Mouse (Mus musculus): ENCODE data around the gene Pitpnm2. TPM values are rescaled to one million over a fixed set of nuclear protein-coding genes. Genes with fewer than 3 reads are reported as not detected.

The Pitpnm2 gene
- polyA plus RNA-seq, 1 experiment from 2014 or later = 6.0 TPM

DNA sequence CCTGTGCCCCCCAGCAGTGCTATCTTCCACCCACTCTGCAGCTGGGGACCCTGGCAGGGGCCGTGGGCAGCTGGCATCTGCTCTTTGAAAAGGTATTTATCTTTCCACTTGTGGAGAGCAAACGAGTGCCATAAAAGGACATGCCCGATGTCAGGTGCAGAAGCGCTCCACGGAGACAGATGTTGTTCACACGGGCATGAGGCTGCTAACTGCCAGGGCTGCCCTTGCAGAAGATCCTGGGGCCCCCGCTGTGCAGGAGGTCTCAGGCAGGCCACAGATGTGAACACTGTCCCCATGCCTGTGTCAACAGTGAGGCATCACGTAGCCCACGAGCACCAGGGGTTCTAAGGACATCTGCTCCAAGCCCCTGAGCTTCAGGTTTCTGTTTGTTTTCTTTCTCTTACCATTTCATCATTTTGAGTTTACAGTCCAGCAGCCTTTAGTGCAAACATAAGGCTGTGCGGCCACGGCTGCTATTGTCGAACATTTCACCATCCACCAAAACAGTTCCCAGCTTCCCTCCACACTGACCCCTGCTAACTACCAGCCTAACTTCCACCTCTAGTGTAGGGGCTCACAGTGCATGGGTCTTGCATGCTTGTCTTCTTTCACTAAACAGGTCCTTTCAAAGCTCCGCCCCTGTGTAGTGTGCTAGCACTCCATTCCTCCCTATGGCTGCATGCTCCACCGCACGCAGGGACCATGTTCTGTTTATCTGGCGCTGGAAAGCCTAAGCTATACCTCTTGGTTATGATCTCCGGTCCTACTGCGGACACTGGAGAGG is 17.0 kb downstream of the Pitpnm2 start:
- Histone ChIP-seq H3K4me1 (replicated peaks; ENCODE audit: control insufficient read depth, insufficient read depth, low read length) (no peaks in the 10 kb centered on the region), H3K9ac (ENCODE audit: low read depth, low read length) (no peak overlapping the region), H3K36me3 (ENCODE audit: control insufficient read depth, insufficient read depth, low read length) (no peaks in the 10 kb centered on the region), H3K9me3 (ENCODE audit: control insufficient read depth, low read length) (no peaks in the 10 kb centered on the region), H3K4me3 (ENCODE audit: low read depth, low read length) (no peak overlapping the region), H3K4me2 (replicated peaks; ENCODE audit: low read depth, low read length) (no peak overlapping the region), H3K27me3 (ENCODE audit: control insufficient read depth, insufficient read depth, low read length) (no peaks in the 10 kb centered on the region), H3K27ac (ENCODE audit: low read depth, low read length) (no peak overlapping the region)
- DNase-seq (ENCODE audit: low spot score) = no peak
- WGBS = 65% methylated on average over 18 of the region's 18 CpGs
- no peak for ATAC-seq (ENCODE audit: low FRiP score)

- 74% methylated on average over 9 of the region's 9 CpGs for WGBS
- H3K9me3 ChIP-seq (ENCODE audit: control insufficient read depth, low read length) = no peaks in the 10 kb centered on the region
- H3K4me1 ChIP-seq (replicated peaks; ENCODE audit: control insufficient read depth, insufficient read depth, low read length) = no peaks in the 10 kb centered on the region
- ATAC-seq (ENCODE audit: low FRiP score) (no peak), DNase-seq (ENCODE audit: low spot score) (no peak)
- H3K4me2 ChIP-seq (replicated peaks; ENCODE audit: low read depth, low read length) = no peak overlapping the region
- H3K36me3 ChIP-seq (ENCODE audit: control insufficient read depth, insufficient read depth, low read length) = no peaks in the 10 kb centered on the region
- H3K27me3 ChIP-seq (ENCODE audit: control insufficient read depth, insufficient read depth, low read length) = no peaks in the 10 kb centered on the region
- H3K27ac ChIP-seq (ENCODE audit: low read depth, low read length) = no peak overlapping the region
- no peak overlapping the region for H3K9ac ChIP-seq (ENCODE audit: low read depth, low read length)
- no peak overlapping the region for H3K4me3 ChIP-seq (ENCODE audit: low read depth, low read length)
Measured at GRCm38 (mm10) chr5:124230461-124230860, 19.1 kb downstream of the Pitpnm2 start.

DNA sequence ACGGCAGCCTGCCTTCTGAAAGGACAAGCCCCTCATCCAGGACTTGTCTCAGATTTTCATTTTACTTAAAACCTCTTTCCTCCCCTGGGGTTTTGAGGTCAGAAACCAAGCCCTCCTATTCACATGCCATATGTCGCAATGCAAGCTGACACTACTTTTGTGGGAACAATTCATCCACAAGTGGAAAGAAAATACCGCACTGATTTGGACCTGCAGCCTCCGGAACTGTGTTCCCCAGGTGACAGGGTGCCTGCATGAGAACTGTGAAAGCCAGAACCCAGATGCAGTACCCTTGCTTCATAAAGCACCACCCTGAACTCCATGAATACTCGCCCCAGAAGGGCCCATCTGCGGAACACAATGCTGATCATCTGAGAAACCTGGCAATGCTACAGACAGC is 22.4 kb downstream of the Pitpnm2 start:
- Histone ChIP-seq H3K4me3 (ENCODE audit: low read depth, low read length) (no peak overlapping the region), H3K9ac (ENCODE audit: low read depth, low read length) (no peak overlapping the region), H3K4me1 (replicated peaks; ENCODE audit: control insufficient read depth, insufficient read depth, low read length) (no peaks in the 10 kb centered on the region), H3K9me3 (ENCODE audit: control insufficient read depth, low read length) (no peaks in the 10 kb centered on the region), H3K36me3 (ENCODE audit: control insufficient read depth, insufficient read depth, low read length) (no peaks in the 10 kb centered on the region), H3K4me2 (replicated peaks; ENCODE audit: low read depth, low read length) (no peak overlapping the region), H3K27me3 (ENCODE audit: control insufficient read depth, insufficient read depth, low read length) (no peaks in the 10 kb centered on the region), H3K27ac (ENCODE audit: low read depth, low read length) (0 out of 2 replicates have a peak overlapping the region, but pooled peaks have one; percentile 17)
- DNase-seq (ENCODE audit: low spot score) (peak; percentile 23), ATAC-seq (ENCODE audit: low FRiP score) (no peak)
- 49% methylated on average over 6 of the region's 6 CpGs for WGBS

- no peaks in the 10 kb centered on the region for H3K4me1 ChIP-seq (replicated peaks; ENCODE audit: control insufficient read depth, insufficient read depth, low read length)
- no peaks in the 10 kb centered on the region for H3K36me3 ChIP-seq (ENCODE audit: control insufficient read depth, insufficient read depth, low read length)
- H3K4me2 ChIP-seq (replicated peaks; ENCODE audit: low read depth, low read length) = no peak overlapping the region
- no peak for DNase-seq (ENCODE audit: low spot score)
- H3K4me3 ChIP-seq (ENCODE audit: low read depth, low read length) = no peak overlapping the region
- no peaks in the 10 kb centered on the region for H3K27me3 ChIP-seq (ENCODE audit: control insufficient read depth, insufficient read depth, low read length)
- H3K9ac ChIP-seq (ENCODE audit: low read depth, low read length) = no peak overlapping the region
- no peaks in the 10 kb centered on the region for H3K9me3 ChIP-seq (ENCODE audit: control insufficient read depth, low read length)
- 91% methylated on average over 4 of the region's 4 CpGs for WGBS
- ATAC-seq (ENCODE audit: low FRiP score) = no peak
- no peak overlapping the region for H3K27ac ChIP-seq (ENCODE audit: low read depth, low read length)
Measured at GRCm38 (mm10) chr5:124226494-124226893, 23.1 kb downstream of the Pitpnm2 start.

- Histone ChIP-seq H3K4me3 (ENCODE audit: low read depth, low read length) (no peak overlapping the region), H3K9me3 (ENCODE audit: control insufficient read depth, low read length) (no peaks in the 10 kb centered on the region), H3K4me1 (replicated peaks; ENCODE audit: control insufficient read depth, insufficient read depth, low read length) (no peaks in the 10 kb centered on the region), H3K27ac (ENCODE audit: low read depth, low read length) (no peak overlapping the region), H3K27me3 (ENCODE audit: control insufficient read depth, insufficient read depth, low read length) (no peaks in the 10 kb centered on the region), H3K9ac (ENCODE audit: low read depth, low read length) (no peak overlapping the region), H3K4me2 (replicated peaks; ENCODE audit: low read depth, low read length) (no peak overlapping the region), H3K36me3 (ENCODE audit: control insufficient read depth, insufficient read depth, low read length) (no peaks in the 10 kb centered on the region)
- no peak for DNase-seq (ENCODE audit: low spot score)
- no peak for ATAC-seq (ENCODE audit: low FRiP score)
- WGBS = 96% methylated on average over 7 of the region's 7 CpGs
Measured at GRCm38 (mm10) chr5:124225891-124226290, 23.7 kb downstream of the Pitpnm2 start.

DNA sequence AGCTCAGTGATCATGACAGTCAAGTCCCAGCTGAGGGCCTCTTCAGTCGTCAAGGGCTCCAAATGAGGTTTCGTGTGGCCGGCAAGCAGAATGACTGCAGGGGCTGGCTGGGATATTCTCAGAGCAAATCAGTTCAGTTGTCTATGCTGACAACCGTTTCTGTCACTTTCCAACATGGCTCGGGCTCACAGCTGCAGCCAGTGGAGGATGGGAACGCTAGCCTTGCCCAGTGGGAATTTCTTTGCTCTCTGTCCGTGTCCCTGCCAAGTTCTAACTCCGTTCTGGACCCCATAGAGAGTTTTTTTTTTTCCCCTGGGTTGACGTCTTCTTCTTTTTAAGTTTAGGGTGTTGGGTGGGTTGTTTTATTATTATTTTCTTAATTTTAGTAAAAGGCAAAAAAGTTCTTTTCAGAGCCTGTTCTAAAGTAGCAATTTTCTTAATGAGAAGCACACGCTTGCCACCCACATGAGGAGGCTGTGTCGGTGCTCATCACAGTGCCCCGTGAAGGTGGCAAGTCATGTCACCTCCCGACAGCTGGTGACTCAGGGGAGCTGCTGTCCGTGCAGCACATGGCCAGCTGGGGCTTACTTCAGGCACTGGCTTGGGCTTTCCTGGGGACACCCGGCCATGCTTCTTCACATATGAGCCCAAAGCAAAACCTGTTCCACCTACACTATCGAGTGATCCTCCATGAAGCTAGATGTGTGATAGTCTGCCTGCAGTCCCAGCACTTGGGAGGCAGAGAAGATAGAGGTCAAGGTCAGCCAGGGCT is 25.1 kb downstream of the Pitpnm2 start:
- Histone ChIP-seq H3K36me3 (ENCODE audit: control insufficient read depth, insufficient read depth, low read length) (no peaks in the 10 kb centered on the region), H3K27me3 (ENCODE audit: control insufficient read depth, insufficient read depth, low read length) (no peaks in the 10 kb centered on the region), H3K27ac (ENCODE audit: low read depth, low read length) (no peak overlapping the region), H3K4me1 (replicated peaks; ENCODE audit: control insufficient read depth, insufficient read depth, low read length) (no peaks in the 10 kb centered on the region), H3K4me2 (replicated peaks; ENCODE audit: low read depth, low read length) (no peak overlapping the region), H3K9me3 (ENCODE audit: control insufficient read depth, low read length) (no peaks in the 10 kb centered on the region), H3K9ac (ENCODE audit: low read depth, low read length) (no peak overlapping the region), H3K4me3 (ENCODE audit: low read depth, low read length) (no peak overlapping the region)
- WGBS = 60% methylated on average over 16 of the region's 16 CpGs
- DNase-seq (ENCODE audit: low spot score) = no peak
- no peak for ATAC-seq (ENCODE audit: low FRiP score)

GRCm38 (mm10) chr5:124223574-124223973 is 26.0 kb downstream of the Pitpnm2 start:
- Histone ChIP-seq H3K27ac (ENCODE audit: low read depth, low read length) (no peak overlapping the region), H3K4me2 (replicated peaks; ENCODE audit: low read depth, low read length) (no peak overlapping the region), H3K4me3 (ENCODE audit: low read depth, low read length) (no peak overlapping the region), H3K9ac (ENCODE audit: low read depth, low read length) (no peak overlapping the region), H3K9me3 (ENCODE audit: control insufficient read depth, low read length) (no peaks in the 10 kb centered on the region), H3K36me3 (ENCODE audit: control insufficient read depth, insufficient read depth, low read length) (no peaks in the 10 kb centered on the region), H3K4me1 (replicated peaks; ENCODE audit: control insufficient read depth, insufficient read depth, low read length) (no peaks in the 10 kb centered on the region), H3K27me3 (ENCODE audit: control insufficient read depth, insufficient read depth, low read length) (no peaks in the 10 kb centered on the region)
- 87% methylated on average over 8 of the region's 8 CpGs for WGBS
- ATAC-seq (ENCODE audit: low FRiP score) (no peak), DNase-seq (ENCODE audit: low spot score) (no peak)

DNA sequence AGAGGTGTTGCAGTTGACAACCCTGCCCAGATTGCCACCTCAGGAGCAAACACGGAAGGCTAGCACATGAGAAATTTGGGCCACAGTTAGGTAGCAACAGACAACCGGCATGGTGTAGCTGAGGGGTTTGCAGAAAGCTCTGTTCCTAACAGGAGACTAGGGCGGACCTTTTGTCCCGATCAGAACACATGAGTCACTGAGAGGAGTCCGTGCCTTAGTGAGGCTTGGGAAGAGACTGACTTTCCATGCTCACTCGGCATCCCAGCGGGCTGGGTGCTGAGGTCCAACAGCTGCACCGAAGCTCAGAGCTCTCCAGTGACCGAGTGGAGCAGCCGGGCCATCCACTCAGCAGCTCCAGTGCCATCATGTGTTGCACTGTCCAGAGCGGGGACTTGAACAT is 26.9 kb downstream of the Pitpnm2 start:
- no peaks in the 10 kb centered on the region for H3K36me3 ChIP-seq (ENCODE audit: control insufficient read depth, insufficient read depth, low read length)
- no peak overlapping the region for H3K4me2 ChIP-seq (replicated peaks; ENCODE audit: low read depth, low read length)
- H3K4me3 ChIP-seq (ENCODE audit: low read depth, low read length) = no peak overlapping the region
- no peak for DNase-seq (ENCODE audit: low spot score)
- H3K27me3 ChIP-seq (ENCODE audit: control insufficient read depth, insufficient read depth, low read length) = no peaks in the 10 kb centered on the region
- H3K9ac ChIP-seq (ENCODE audit: low read depth, low read length) = 0 out of 2 replicates have a peak overlapping the region, but pooled peaks have one; percentile 19
- no peaks in the 10 kb centered on the region for H3K4me1 ChIP-seq (replicated peaks; ENCODE audit: control insufficient read depth, insufficient read depth, low read length)
- no peaks in the 10 kb centered on the region for H3K9me3 ChIP-seq (ENCODE audit: control insufficient read depth, low read length)
- H3K27ac ChIP-seq (ENCODE audit: low read depth, low read length) = no peak overlapping the region
- ATAC-seq (ENCODE audit: low FRiP score) = no peak
- whole genome bisulfite sequencing = 89% methylated on average over 11 of the region's 11 CpGs

GRCm38 (mm10) chr5:124221736-124222040 is 27.9 kb downstream of the Pitpnm2 start:
- Histone ChIP-seq H3K4me2 (replicated peaks; ENCODE audit: low read depth, low read length) (no peak overlapping the region), H3K4me1 (replicated peaks; ENCODE audit: control insufficient read depth, insufficient read depth, low read length) (no peaks in the 10 kb centered on the region), H3K36me3 (ENCODE audit: control insufficient read depth, insufficient read depth, low read length) (no peaks in the 10 kb centered on the region), H3K27ac (ENCODE audit: low read depth, low read length) (no peak overlapping the region), H3K9me3 (ENCODE audit: control insufficient read depth, low read length) (no peaks in the 10 kb centered on the region), H3K4me3 (ENCODE audit: low read depth, low read length) (no peak overlapping the region), H3K9ac (ENCODE audit: low read depth, low read length) (no peak overlapping the region), H3K27me3 (ENCODE audit: control insufficient read depth, insufficient read depth, low read length) (no peaks in the 10 kb centered on the region)
- 87% methylated on average over 7 of the region's 7 CpGs for WGBS
- DNase-seq (ENCODE audit: low spot score) (no peak), ATAC-seq (ENCODE audit: low FRiP score) (no peak)
